Mouse (Mus musculus) left cerebral cortex, postnatal 10 days (tissue): ENCODE data around the gene Ifnar2. TPM values are rescaled to one million over a fixed set of nuclear protein-coding genes. Genes with fewer than 3 reads are reported as not detected.
A peak's percentile ranks its signal among the peaks of the same experiment; 100 is the strongest.

ENCODE experiments used
- DNase-seq, 2 experiments: peaks; one replicate each; pipeline ENCODE4 v3.0.0; 2021 to 2022; ENCODE audit warnings: low spot score in 2 of 2, mixed read lengths in 1 of 2; ENCODE audit errors: extremely low spot score in 1 of 2
- intact Hi-C: fragments of 180-260 bp; cut with DNase I; formaldehyde crosslinking; loops from one replicate; pipeline ENCODE4 v1.15.1; 2025
- total RNA-seq, 2 experiments: library from RNA; stranded (reverse); gene quantifications; 2 replicates each; pipeline ENCODE4 v1.2.3; 2021

The Ifnar2 gene
- total RNA-seq, 2 experiments from 2014 or later, result 20.9 to 22.0 TPM

DNA sequence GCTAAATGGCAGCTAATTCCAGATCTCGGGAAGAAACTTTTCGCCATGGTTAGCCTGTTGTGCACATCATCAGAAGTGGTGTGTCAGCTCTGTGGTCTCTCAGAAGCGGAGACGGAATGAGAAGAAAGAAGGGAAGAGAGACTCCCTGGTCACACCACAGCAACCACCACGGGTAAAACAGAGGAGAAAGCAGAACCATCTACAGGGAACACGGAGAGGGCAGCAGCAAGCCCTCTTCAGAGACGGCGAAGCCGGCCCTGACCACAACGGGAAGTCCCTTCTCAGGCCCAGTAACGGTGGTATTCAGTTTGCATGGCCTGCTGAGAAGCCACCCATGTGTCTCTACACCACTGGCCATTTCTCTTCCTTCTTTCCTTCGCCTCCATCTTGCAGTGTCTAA lies 17.4 kb upstream of the Ifnar2 start:
- intact Hi-C loops, result no loop called here
- DNase-seq, result peak in 1 of 2 experiments; percentile 23

DNA sequence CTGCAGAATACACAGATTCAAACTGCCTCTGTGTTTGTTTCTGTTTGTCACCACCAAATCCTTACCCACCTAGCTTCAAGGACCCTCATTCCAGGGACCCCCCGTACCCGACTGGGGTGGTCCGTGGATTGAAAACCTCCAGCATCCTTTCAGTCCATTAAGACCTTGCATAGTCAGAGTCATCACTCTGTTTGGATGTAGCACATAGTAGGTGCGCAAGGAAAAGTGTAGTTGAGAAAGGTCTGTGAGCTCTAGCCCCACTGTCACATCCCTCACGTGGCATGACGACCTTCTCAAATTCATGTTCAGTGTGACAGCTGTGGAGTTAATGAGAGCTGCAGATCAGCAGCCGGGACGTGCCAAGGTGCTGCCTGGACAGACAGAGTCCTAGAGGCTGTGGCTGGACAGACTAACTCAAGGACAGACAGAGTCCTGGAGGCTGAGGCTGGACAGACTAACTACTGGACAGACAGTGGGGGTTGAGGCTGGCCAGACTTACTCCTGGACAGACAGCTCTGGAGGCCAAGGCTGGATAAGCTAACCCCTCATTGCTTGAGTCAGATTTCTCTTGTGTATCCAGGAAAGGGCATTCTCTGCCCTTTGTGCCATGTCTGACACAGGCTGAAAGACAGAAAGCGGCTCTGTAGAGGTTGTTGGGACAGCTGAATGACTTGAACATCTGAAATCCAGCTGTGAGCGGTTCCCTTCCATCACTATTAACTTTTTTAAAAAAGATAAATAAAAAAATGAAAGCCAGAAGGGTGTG lies 15.6 kb upstream of the Ifnar2 start:
- no peak for DNase-seq
- intact Hi-C loops, result no loop called here

DNA sequence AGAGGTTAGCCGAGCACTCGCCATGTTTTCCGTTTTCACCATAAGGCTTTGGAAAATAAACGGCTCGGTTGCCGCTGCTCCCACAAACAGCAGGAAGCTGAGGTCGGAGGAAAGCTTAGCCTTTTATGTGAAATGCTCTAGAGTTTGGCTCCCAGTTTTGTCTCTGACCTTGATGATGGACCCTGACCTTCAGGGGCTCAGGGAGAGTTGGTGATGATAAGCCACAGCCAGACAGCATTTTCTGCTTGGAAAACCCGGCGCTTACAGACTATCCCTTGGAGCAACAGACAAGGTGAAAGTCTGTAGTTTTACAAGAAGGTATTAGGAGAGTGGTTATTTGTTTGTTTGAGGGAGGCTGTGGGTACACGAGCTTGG lies 15.1 kb upstream of the Ifnar2 start:
- intact Hi-C loops, result no loop called here
- DNase-seq, result no peak

DNA sequence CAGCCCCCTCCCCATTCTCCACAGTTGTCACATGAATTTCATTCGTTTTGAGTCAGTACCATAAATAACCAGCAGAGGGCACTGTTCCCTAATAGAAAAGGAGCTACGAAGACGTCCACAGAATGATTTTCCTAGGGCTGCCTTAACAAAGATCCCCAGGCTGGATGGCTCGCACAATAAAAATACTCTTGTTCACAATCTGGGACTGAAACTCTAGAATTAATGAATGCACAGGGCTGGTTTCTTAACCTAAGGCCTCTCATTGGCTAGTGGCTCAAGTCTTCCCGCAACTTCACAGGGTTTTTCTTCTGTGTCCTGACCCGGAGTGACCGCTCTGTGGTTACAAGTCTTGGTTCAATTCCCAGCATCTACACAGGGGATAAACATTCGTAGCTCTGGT lies 14.0 kb upstream of the Ifnar2 start:
- intact Hi-C loops, result no loop called here
- DNase-seq, result peak in 1 of 2 experiments; percentile 74

DNA sequence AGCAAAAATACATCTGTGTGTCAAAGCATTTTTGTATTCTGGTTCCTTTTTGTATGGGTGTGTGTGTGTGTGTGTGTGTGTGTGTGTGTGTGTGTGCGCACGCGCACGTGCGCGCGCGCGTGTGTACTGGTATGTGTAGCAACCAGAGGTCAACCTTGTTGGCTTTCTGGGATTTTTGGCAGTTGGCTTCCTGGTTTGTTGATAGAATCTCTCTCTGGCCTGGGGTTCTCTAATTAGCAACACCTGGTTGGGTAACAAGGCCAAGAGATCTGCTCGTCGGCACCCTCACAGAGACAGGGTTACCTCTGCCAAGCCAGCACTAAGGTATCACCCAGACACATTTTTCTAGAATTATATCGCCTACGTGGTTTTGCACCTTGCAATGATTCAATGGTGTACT lies 13.1 kb upstream of the Ifnar2 start:
- no peak for DNase-seq
- intact Hi-C loops, result no loop called here

DNA sequence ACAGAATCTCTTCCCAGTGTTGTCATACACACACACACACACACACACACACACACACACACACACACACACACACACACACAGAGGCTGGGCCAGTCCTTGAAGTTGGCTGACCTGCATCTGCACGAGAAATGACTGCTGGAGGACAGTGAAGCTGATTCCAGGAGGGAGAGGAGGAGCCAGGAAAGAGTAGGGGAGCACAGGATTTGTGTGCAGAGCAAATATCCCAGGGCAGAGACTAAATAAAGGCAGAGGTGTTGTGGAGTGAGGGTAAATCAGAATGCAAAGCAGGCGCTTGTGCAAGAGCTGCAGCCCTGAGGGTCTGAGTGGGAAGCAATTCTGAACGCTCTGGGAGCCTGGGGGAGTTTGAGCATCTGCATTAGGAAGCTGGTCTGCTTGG lies 12.4 kb upstream of the Ifnar2 start:
- intact Hi-C loops, result no loop called here
- DNase-seq, result no peak

DNA sequence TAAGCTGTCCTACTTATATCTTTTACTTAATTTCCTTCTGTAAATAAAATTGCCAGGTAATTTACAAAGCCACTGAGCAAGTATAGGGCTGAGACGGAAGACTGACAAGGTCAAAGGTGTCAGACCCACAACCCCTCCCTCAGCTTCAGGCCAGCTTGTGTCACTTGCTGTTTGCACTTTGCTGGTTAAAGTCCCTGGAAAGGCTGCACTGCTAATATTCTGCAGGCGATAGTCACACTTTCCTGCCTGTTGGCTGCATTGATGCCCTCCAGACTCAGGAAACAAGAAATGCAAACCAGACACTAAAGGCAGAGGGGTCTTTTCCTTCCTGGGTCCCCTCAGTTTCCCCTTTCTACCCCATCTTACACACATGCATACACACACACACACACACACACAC lies 10.6 kb upstream of the Ifnar2 start:
- intact Hi-C loops, result no loop called here
- no peak for DNase-seq

DNA sequence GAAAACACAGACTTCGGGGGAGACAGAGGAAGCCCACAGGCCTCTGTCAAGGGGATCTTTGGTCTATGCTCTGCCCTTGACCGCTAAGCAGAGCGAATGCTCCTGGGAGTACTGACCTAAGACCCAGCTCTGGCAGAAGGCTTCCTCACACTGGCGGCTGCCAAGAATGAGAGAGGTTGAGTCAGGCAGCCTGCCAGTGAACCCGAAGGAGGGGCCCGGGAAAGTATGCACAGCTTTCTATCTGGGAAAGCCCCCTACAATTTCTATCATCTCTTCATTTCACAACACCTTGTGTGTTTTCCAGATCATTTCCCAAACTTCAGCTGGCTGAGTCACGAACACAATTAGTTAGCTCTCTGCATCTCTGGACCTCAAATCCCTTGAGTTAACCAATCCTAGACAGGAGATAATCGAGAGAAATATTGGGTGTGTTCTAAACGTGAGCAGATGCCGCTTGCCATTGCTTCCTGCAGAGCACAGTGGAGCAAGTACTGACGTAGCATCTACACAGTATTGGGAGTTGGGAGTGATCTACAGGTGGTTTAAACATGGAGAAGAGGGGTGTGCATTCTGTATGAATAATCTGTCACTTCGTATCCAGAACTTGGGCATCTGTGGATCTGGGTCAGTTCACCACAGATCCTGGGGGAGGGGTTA lies 9.8 kb upstream of the Ifnar2 start:
- peak in 1 of 2 experiments; percentile 67 for DNase-seq
- intact Hi-C loops, result no loop called here

DNA sequence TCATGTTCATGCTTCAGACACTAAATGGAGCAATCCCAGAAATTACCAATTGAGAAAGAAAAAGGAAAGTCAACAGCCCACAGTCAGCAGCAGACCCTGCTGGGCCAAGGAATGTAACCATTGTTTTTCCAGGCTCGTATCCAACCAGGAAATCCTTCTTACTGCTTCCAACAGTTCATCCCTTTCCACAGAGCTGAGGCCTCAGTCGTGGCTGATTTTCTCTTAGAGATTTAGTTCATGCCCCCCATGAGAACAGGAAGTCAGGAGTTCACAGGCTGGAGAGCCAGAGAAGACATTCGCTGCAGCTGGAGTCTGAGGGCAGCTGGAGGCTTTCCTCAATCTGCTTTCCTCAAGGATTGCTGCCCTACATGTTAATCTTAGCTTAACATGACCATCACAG lies 9.1 kb upstream of the Ifnar2 start:
- DNase-seq, result peak in 1 of 2 experiments; percentile 52
- intact Hi-C loops, result no loop called here

DNA sequence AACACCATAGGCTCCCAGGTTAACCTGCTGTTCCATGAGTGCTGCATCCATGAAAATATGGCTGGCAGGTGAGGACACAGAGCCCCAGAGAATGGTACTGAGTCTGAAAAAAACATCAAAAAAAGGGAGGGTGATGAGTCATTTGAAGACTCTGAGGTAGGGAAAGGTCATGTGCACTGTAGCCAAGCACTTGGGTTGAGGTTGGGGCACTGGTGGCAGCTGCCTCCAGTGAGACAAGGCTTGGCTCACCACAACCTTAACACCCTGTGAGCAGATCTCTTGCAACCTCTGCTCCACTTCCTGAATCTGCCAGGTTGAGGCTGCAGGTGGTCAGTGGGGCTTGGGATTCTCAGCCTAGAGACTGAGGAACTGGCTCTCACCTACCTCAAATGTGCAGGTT lies 6.0 kb upstream of the Ifnar2 start:
- DNase-seq, result no peak
- intact Hi-C loops, result no loop called here

DNA sequence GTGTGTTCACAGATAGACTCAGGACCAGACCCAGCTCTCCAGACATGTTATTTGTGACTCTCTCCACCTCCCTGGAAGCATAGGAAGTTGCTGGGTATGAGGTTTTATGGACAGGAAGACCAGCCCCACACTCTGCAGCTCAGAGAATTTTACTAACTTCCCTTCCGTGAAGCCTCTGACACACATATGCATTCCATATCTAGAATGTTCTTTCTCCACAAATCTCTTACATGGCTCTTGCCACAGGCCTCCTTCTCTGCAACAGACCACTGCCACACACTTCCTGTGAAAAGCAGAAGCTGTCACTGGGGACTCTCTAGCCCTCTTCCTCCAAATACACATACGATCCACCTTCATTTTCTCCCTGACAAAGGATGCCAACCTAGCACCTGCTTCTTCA lies 5.5 kb upstream of the Ifnar2 start:
- DNase-seq, result no peak
- intact Hi-C loops, result no loop called here

DNA sequence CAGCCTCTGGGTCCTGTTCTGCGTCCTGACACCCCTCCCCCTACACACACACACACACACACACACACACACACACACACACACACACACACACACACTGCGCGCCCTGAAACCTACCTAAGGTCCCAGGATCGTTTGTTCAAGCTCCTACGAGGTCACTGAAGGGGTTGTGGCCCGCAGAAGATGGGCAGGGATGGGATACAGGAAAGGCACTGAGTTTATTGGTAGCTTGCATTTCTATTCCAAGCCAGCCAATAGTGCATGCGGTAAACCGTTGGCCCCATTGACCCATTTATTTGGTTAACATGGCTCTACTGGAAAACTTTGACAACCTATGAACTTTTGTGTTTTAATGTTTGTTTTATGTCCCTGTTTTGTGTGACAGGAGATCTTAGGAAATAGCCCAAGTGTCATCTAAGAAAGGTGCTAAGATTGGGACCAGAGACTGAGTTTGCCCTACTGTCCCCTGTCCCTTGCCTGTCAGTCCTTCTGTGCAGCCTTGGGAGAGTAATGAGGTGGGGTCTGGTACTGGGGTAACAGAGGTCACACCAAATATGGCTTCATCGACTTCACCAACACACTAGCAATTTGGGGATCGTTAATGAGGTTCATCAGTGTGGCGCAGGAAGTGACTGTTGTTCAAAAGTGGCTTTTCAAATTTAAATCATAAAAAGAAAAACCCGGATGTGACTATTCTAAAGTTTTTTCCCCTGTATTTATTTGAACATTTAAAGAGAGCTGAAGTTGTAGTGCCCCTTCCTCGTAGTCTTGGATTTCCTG lies 1.1 kb downstream of the Ifnar2 start:
- DNase-seq, result no peak
- intact Hi-C loops, result no loop called here

DNA sequence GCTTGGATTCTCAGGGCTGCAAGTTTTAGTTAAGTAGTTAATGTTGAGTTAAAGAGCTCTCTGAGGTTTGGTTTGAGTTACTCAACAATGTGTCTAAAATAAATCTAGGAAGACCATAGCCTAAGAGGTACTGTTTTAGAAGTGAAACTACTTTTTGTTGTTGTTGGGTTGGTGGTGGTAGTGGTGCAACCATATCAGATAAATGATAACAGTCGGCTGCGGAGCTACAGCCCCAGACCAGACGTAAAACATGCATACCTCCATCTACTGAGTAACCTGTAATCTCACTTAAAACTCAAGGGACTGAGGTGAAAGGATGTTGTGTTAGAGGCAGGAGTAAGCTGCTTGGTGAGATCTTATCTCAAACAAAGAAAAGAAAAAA lies 1.7 kb downstream of the Ifnar2 start:
- DNase-seq, result no peak
- intact Hi-C loops, result no loop called here

DNA sequence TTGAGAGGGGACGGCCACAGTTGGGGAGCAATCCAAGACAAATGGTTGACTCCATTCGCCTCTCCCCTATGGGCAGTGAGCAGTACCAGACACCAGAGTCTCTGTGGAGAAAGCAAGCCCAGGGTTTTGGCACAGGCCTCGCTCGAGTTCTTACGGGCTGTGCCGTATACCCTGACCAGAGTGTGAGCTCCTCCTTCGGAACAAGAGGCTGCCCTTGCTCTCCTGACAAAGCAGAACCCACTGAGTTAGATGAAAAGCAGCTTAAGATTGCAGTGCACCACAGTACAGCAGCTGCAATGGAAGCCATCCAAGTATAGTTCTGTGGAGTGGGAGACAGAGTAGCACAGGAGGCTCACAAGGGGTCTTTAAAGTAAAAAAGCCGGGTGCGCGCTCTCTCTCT lies 4.1 kb downstream of the Ifnar2 start:
- peak in 1 of 2 experiments; percentile 32 for DNase-seq
- intact Hi-C loops, result loop anchor here (5.0 kb wide), 1 partner anchor 111 kb away; the partner anchor contains the start of gene Ifnar1

DNA sequence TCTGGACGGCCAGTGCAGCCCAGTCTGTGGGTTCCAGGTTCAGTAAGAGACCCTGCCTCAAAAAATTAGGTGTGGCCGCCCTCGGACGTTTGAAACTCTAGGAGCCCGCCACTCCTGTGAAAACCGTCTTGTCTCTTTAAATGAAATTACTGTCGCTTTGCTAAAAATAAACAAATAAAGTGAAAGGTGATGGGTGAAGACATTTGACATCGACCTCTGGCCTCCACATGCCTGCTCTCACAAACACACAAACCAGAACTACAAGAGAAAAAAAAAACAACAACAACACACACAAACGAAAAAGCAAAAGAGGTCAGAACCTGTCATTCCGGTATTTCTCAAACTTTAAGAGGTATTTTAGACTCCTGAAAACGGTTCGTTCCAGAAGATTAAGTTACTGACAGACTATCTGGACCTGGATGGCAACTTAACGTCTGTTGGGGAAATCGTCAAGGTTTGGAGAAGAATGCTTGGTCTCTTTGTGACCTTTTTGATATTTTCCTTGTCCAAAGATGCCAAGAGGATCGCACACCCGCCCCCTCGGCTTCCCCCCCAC lies 5.9 kb downstream of the Ifnar2 start:
- intact Hi-C loops, result loop anchor here (5.0 kb wide), 1 partner anchor 109 kb away; the partner anchor contains the start of gene Ifnar1
- no peak for DNase-seq

DNA sequence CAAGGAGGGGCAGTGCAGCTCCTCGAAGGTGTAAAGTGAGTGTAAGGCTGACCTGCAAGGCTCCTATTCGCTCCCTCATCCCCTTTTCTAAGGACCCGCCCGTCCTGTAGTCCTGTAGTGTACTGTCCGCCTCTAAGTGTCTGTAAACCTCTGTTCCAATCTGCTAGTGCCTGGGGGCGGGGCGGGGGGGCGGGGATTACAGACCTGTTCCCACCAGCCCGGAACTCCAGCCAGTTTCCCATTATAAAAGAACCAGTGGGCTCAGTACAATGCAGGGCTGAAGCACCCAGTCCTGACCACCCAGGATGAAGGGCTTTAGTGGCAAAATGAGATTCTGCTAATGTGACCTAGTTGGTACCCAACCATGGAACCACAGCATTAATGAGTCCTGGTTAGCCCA lies 6.4 kb downstream of the Ifnar2 start:
- no peak for DNase-seq
- intact Hi-C loops, result loop anchor here (5.0 kb wide), 1 partner anchor 108 kb away; the partner anchor contains the start of gene Ifnar1

DNA sequence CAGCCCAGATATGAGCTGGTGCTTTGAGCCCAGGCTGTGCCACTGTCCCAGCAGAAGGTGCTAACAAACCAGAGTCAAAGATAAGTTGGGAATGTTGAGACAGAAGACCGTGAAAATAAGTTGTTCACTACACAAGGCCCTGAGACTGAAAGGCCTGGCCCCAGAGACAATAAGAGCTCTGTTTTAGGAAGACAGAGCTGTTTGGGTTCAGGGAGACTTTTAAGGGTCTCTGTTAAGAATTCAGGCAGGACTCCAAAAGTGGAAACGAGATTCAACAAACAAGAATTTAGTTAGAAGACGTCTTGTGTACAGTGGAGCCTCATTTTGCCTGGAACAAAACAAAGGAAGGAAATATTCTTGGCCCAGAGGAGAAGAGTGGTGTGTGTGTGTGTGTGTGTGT lies 6.8 kb downstream of the Ifnar2 start:
- no peak for DNase-seq
- intact Hi-C loops, result loop anchor here (5.0 kb wide), 1 partner anchor 108 kb away; the partner anchor contains the start of gene Ifnar1

DNA sequence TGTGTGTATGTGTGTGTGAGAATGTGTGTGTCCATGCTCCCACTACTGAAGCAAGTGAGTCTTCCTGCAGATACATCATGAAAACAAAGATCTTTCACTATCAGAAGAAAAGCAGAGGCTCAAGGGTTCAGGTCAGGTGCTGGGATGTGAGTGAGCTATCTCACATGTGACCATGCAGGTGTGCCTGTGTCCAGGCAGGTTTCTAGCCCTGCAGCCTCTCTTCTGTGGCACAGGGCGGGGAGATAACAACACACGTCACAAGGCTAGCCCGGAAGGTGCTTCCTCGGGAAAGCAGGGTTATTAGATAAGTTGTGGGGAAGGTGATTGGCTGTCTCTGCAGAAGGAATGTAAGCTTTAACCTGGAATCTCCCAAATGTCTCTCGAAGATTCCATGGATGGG lies 7.6 kb downstream of the Ifnar2 start:
- intact Hi-C loops, result no loop called here

DNA sequence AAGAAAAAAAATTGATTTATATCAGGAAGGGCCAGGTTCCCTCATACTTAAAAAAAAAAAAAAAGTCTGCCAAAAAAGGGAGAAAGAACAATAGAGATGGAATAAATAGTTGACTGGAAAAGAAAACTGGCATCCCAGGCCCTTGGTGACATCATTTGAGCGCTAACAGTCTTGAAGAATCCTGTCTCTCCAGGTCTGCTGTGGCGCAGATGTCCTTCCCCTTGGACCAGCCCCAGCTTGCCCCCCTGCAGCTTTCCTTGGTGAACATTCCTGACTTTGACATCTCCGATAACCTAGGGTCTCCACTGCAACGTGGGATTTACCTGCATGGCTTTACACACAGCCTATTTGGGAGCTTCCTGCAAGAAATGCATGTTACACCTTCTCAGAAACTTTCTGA lies 9.0 kb downstream of the Ifnar2 start:
- intact Hi-C loops, result no loop called here
- no peak for DNase-seq

More for the DNA sequence above, 7.6 kb downstream of the Ifnar2 start:
- DNase-seq, result no peak
